Mouse (Mus musculus): Measurements from ENCODE around the gene Prc1. TPM values are rescaled to one million over a fixed set of nuclear protein-coding genes. Genes with fewer than 3 reads are reported as not detected.

The Prc1 gene
- polyA plus RNA-seq, 1 experiment from 2014 or later, result 38.3 TPM

DNA sequence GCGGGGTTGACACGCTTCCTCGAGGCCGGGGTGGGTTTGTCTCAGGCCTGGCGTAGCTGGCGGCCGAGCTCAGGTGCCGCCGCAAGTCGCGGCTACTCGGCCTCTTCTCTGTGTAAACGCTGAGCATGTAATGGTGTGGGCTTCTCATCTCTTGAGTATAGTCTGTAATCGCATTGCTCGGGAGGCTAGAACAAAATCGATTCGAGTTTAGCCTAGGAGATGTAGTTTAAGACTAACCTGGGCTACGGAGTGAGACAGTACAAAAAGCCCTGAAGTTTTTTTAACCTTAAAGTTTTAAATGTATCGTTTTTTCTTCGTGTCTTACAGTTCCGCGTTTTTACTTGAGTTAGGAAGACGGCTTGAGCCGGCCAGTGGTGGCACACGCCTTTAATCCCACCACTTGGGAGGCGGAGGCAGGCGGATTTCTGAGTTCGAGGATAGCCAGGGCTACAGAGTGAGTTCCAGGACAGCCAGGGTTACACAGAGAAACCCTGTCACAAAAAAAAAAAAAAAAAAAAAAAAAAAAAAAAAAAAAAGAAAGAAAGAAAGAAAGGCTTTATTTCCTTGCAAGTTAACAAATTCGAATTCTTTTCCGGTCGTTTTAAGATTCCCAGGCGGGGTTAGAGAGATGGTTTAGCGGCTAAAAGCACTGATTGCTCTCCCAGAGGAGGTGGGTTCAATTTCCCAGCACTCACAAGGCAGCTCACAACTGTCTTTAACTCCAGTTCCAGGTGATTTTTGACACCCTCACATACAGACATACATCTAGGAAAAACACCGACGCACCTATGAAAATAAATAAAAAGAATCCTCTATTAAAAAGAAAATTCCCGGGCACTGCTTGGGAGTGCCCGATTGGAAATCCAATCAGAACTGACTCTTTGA, 756 bp downstream of the Prc1 start:
- ATAC-seq (ENCODE audit: low read depth), result peak; percentile 71; the same call in 1 of the 2 replicates
- peak overlapping the region; percentile 72 for H3K4me3 ChIP-seq
- peak overlapping the region; percentile 70 for H3K9ac ChIP-seq
- peak overlapping the region; percentile 98 for H3K4me2 ChIP-seq
- 0 out of 2 replicates have a peak overlapping the region, but pooled peaks have one; percentile 56 for H3K27ac ChIP-seq (replicated peaks)
- no peaks in the 10 kb centered on the region for H3K27me3 ChIP-seq
- peaks cover 22% of the 10 kb centered on the region for H3K36me3 ChIP-seq
- 9% methylated on average over 37 of the region's 37 CpGs for WGBS
- H3K4me1 ChIP-seq (replicated peaks), result peaks cover 16% of the 10 kb centered on the region
- no peaks in the 10 kb centered on the region for H3K9me3 ChIP-seq

GRCm38 (mm10) chr7:80296462-80296861, 2.2 kb downstream of the Prc1 start:
- H3K9me3 ChIP-seq, result no peaks in the 10 kb centered on the region
- peaks cover 13% of the 10 kb centered on the region for H3K36me3 ChIP-seq
- no peak overlapping the region for H3K4me3 ChIP-seq
- H3K9ac ChIP-seq, result no peak overlapping the region
- no peaks in the 10 kb centered on the region for H3K27me3 ChIP-seq
- WGBS, result 92% methylated on average over 6 of the region's 6 CpGs
- H3K4me1 ChIP-seq (replicated peaks), result peaks cover 16% of the 10 kb centered on the region
- peak overlapping the region; percentile 98; the same call in 1 of the 2 replicates for H3K4me2 ChIP-seq
- H3K27ac ChIP-seq (replicated peaks), result no peak overlapping the region
- ATAC-seq (ENCODE audit: low read depth), result no peak

DNA sequence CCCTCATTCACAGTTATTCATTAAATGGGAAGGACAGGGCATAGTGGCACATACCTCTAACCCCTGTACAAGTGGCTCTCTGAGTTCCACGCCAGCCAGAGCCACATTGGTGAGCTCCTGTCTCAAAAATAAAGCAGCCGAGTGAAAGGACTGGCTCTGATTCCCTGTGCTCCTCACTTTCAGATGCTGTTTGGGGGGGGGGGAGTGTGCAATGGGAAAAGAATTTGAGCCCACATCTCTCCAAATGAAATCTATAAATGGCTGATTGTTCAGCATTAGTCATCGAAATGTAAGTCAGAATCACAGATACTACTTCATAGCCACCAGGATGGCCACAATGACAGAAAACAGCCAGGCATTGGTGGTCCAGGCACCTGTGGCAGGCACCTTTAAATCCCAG, 2.8 kb downstream of the Prc1 start:
- no peak for ATAC-seq (ENCODE audit: low read depth)
- WGBS, result 73% methylated on average over 3 of the region's 3 CpGs
- H3K4me3 ChIP-seq, result no peak overlapping the region
- H3K27ac ChIP-seq (replicated peaks), result no peak overlapping the region
- no peaks in the 10 kb centered on the region for H3K9me3 ChIP-seq
- no peak overlapping the region for H3K9ac ChIP-seq
- peaks cover 16% of the 10 kb centered on the region for H3K4me1 ChIP-seq (replicated peaks)
- peaks cover 13% of the 10 kb centered on the region for H3K36me3 ChIP-seq
- H3K4me2 ChIP-seq, result no peak overlapping the region
- H3K27me3 ChIP-seq, result no peaks in the 10 kb centered on the region

DNA sequence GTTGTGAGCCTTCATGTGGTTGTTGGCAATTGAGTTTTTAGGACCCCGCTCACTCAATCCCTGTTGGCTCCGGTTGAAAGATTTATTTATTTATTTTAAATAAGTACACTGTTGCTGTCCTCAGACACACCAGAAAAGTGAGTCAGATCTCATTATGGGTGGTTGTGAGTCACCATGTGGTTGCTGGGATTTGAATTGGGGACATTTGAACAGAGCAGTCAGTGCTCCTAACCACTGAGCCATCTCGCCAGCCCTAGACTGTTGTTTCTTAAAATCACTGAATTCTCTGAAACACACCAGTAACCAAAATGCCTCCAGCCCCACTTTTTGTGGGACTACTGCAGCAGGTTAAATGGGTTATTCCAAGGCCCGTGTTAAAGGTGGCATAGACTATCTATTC, 4.5 kb downstream of the Prc1 start:
- WGBS, result 94% methylated on average over 4 of the region's 4 CpGs

GRCm38 (mm10) chr7:80299568-80299967, 5.3 kb downstream of the Prc1 start:
- H3K36me3 ChIP-seq, result peaks cover 25% of the 10 kb centered on the region
- H3K27ac ChIP-seq (replicated peaks), result no peak overlapping the region
- peaks cover 16% of the 10 kb centered on the region for H3K4me1 ChIP-seq (replicated peaks)
- H3K9me3 ChIP-seq, result no peaks in the 10 kb centered on the region
- no peak overlapping the region for H3K9ac ChIP-seq
- H3K4me2 ChIP-seq, result no peak overlapping the region
- no peak for ATAC-seq (ENCODE audit: low read depth)
- no peak overlapping the region for H3K4me3 ChIP-seq
- H3K27me3 ChIP-seq, result no peaks in the 10 kb centered on the region
- WGBS, result 90% methylated on average over 3 of the region's 3 CpGs

More for the DNA sequence above, 4.5 kb downstream of the Prc1 start:
- Histone ChIP-seq H3K27me3 (no peaks in the 10 kb centered on the region), H3K36me3 (peaks cover 17% of the 10 kb centered on the region), H3K9ac (no peak overlapping the region), H3K4me2 (no peak overlapping the region), H3K4me1 (replicated peaks) (peaks cover 16% of the 10 kb centered on the region), H3K4me3 (no peak overlapping the region), H3K27ac (replicated peaks) (no peak overlapping the region), H3K9me3 (no peaks in the 10 kb centered on the region)
- ATAC-seq (ENCODE audit: low read depth), result no peak

- ATAC-seq (ENCODE audit: low read depth), result no peak
- Histone ChIP-seq H3K9ac (no peak overlapping the region), H3K36me3 (peaks cover 38% of the 10 kb centered on the region), H3K4me1 (replicated peaks) (0 out of 2 replicates have a peak, but pooled peaks cover 6% of the 10 kb centered on the region), H3K4me2 (no peak overlapping the region), H3K27ac (replicated peaks) (no peak overlapping the region), H3K27me3 (no peaks in the 10 kb centered on the region), H3K9me3 (no peaks in the 10 kb centered on the region), H3K4me3 (no peak overlapping the region)
- 87% methylated on average over 2 of the region's 2 CpGs for WGBS
Measured at GRCm38 (mm10) chr7:80301522-80301921, 7.3 kb downstream of the Prc1 start.

DNA sequence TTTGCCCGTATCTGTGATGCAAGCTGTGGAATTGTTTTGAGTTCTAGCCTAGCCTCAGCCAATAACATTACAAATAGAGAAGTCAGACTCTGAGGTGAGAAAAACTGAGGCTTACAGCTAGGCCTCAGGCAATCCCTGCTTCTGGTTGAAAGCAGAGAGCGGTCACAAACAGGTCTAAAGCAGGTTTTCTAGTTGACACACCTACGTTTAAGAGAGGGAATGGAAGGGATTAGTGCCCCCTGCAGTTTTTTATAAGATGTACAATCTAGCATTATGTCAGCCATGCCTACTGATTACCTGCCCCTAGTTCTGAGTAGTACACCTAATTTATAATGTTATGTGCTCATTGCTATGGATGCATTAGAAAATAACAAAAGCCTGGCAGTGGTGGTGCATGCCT, 13.5 kb downstream of the Prc1 start:
- no peaks in the 10 kb centered on the region for H3K4me1 ChIP-seq (replicated peaks)
- peaks cover 51% of the 10 kb centered on the region for H3K36me3 ChIP-seq
- H3K9ac ChIP-seq, result no peak overlapping the region
- no peak overlapping the region for H3K4me3 ChIP-seq
- no peaks in the 10 kb centered on the region for H3K9me3 ChIP-seq
- ATAC-seq (ENCODE audit: low read depth), result no peak
- no peaks in the 10 kb centered on the region for H3K27me3 ChIP-seq
- WGBS, result 88% methylated on average over 3 of the region's 3 CpGs
- H3K4me2 ChIP-seq, result no peak overlapping the region
- H3K27ac ChIP-seq (replicated peaks), result no peak overlapping the region

GRCm38 (mm10) chr7:80310771-80311170, 16.5 kb downstream of the Prc1 start:
- no peak for ATAC-seq (ENCODE audit: low read depth)
- Histone ChIP-seq H3K36me3 (peaks cover 58% of the 10 kb centered on the region), H3K4me3 (no peak overlapping the region), H3K4me2 (no peak overlapping the region), H3K27me3 (no peaks in the 10 kb centered on the region), H3K9ac (no peak overlapping the region), H3K4me1 (replicated peaks) (no peaks in the 10 kb centered on the region), H3K9me3 (no peaks in the 10 kb centered on the region), H3K27ac (replicated peaks) (no peak overlapping the region)
- 89% methylated on average over 7 of the region's 7 CpGs for WGBS

DNA sequence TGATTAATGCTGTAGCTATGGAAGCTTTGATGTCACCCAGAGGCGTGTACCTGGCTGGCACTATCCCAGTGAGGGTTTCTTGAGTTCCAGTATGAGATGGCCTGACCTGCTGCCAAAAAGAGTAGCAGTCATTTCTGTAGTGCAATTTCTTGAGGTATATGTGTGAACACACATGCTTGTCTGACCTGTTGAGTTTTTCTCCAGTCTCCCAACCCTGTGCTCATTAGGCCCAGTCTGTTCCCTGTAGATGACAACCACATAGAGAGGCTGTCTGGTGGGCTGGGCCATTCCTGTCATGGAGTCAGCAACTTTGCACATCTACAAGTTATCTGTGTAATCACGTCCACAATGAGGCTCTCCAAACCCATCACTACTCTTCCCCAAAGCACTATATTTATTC, 21.5 kb downstream of the Prc1 start:
- peaks cover 79% of the 10 kb centered on the region for H3K36me3 ChIP-seq
- no peak overlapping the region for H3K27ac ChIP-seq (replicated peaks)
- H3K4me1 ChIP-seq (replicated peaks), result no peaks in the 10 kb centered on the region
- no peaks in the 10 kb centered on the region for H3K9me3 ChIP-seq
- ATAC-seq (ENCODE audit: low read depth), result no peak
- 84% methylated on average over 2 of the region's 2 CpGs for WGBS
- no peak overlapping the region for H3K9ac ChIP-seq
- no peak overlapping the region for H3K4me3 ChIP-seq
- no peak overlapping the region for H3K4me2 ChIP-seq
- no peaks in the 10 kb centered on the region for H3K27me3 ChIP-seq

DNA sequence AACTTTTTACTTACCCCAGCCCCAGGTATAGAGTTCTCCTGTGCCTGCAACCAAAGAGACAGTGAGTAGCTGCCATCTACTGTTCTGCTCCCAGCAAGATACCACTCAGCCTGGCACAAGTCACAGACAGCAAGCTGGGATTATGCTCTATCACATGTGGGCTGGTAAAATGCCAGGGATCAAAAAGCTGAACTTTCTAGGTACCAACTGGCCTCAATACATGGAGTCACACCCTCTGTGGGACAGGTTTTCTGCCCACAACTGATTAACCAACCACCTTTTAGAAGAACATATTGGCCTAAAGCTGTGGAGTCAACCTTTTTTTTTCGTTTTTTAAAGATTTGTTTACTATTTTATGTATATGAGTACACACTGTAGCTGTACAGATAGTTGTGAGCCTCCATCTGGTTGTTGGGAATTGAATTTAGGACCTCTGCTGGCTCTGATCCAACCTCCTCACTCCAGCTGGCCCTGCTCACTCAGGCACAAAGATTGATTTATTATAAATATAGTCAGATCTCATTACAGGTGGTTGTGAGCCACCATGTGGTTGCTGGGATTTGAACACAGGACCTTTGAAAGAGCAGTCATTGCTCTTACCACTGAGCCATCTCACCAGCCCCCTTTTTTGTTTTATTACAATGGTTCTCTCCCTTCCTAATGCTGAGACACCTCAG, 23.3 kb downstream of the Prc1 start:
- Histone ChIP-seq H3K4me2 (no peak overlapping the region), H3K4me3 (no peak overlapping the region), H3K27ac (replicated peaks) (no peak overlapping the region), H3K27me3 (no peaks in the 10 kb centered on the region), H3K36me3 (peaks cover 72% of the 10 kb centered on the region), H3K9me3 (no peaks in the 10 kb centered on the region), H3K9ac (no peak overlapping the region), H3K4me1 (replicated peaks) (peaks cover 9% of the 10 kb centered on the region; the same call in 1 of the 2 replicates)
- no peak for ATAC-seq (ENCODE audit: low read depth)
- 80% methylated on average over 1 of the region's 1 CpGs for WGBS

DNA sequence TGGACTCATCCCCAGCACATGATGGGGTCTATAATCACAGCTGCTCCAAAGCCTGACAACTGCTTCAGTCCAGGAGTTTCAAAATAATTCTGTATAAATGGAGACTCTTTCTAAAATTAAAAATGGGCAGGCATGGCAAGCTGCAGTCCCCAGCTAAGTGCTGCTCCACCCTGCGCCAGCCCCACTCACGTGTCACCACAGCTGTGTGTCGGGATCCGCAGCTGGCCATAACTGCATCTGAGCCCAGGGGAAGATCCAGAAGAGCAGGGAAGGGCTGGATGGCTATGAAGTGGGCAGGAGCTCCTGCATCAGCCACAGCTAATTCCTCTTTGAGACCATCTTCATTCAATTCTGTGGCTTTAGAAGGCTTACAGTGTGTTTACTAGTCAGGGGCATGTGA, 24.4 kb downstream of the Prc1 start:
- Histone ChIP-seq H3K36me3 (peaks cover 61% of the 10 kb centered on the region), H3K4me1 (replicated peaks) (peaks cover 20% of the 10 kb centered on the region), H3K4me2 (no peak overlapping the region), H3K27ac (replicated peaks) (no peak overlapping the region), H3K4me3 (no peak overlapping the region), H3K9me3 (no peaks in the 10 kb centered on the region), H3K9ac (0 out of 2 replicates have a peak overlapping the region, but pooled peaks have one; percentile 27), H3K27me3 (no peaks in the 10 kb centered on the region)
- WGBS, result 96% methylated on average over 4 of the region's 4 CpGs
- no peak for ATAC-seq (ENCODE audit: low read depth)

GRCm38 (mm10) chr7:80319846-80320496, 25.7 kb downstream of the Prc1 start:
- Histone ChIP-seq H3K27me3 (no peaks in the 10 kb centered on the region), H3K27ac (replicated peaks) (no peak overlapping the region), H3K9ac (no peak overlapping the region), H3K9me3 (no peaks in the 10 kb centered on the region), H3K4me3 (no peak overlapping the region), H3K36me3 (peaks cover 49% of the 10 kb centered on the region), H3K4me1 (replicated peaks) (peaks cover 22% of the 10 kb centered on the region), H3K4me2 (no peak overlapping the region)
- WGBS, result 84% methylated on average over 19 of the region's 19 CpGs
- no peak for ATAC-seq (ENCODE audit: low read depth)

Measured in neural tube, embryonic 13.5 days (tissue).